Mouse (Mus musculus) heart, postnatal 4 days (tissue): ENCODE results near the gene Rbm26. TPM values are rescaled to one million over a fixed set of nuclear protein-coding genes. Genes with fewer than 3 reads are reported as not detected.

Experiments used
- DNase-seq: peaks from one replicate; pipeline ENCODE4 v3.0.0; 2021
- total RNA-seq, 2 experiments: library from RNA; stranded (reverse); gene quantifications; 2 replicates each; pipeline ENCODE4 v1.2.3; 2021

Gene Rbm26
- total RNA-seq, 2 experiments from 2014 or later = 35.6 to 38.0 TPM

GRCm38 (mm10) chr14:105085332-105085993 is 91.7 kb downstream of the Rbm26 start:
- no peak for DNase-seq

DNA sequence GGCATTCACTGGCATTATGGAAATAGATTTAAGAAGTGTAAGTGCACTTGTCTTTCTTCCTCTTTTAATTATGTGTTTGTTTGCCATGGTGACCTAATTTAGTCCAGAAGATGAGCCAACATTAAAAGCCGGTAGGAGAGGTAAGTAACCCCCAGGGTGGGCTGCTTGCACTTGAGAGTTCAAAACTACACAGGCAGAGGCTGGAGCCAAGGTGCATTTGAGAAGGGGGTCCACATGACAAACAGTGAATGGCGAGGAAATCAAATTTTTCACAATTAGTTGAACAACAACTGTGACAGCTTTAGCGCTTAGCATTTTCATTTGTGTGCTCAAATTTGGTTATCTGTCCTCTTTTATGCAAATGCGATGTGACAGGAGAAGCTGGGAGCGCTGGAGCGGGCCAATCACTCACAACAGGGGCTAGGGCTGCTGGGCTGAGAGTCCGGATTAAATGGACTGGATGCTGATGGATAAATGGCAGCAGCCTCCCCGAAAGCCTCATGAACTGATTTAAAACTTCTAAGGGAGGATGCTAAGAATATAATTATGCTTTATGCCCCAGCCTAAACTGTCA is 92.3 kb downstream of the Rbm26 start:
- no peak for DNase-seq

- no peak for DNase-seq
Measured at GRCm38 (mm10) chr14:105084106-105084505, 93.0 kb downstream of the Rbm26 start.

DNA sequence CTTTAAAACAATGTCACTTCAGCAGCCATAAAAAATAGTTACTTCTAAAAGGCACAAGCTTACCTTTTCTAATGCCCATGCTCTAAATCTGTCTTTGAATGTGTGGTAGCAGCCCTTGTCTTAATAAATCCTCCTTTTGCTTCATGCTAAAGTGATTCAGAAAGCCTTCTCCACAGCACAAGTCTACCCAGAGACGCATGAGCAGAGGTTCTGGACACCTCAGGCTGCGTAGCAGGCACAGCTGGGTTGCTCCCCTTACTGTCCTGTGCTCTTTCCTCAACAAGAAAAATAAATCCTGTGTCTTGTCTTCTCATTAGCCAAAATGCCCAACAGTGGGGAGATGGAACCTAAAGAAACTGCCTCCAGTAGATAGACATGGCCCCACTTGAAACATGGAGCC is 102.4 kb downstream of the Rbm26 start:
- DNase-seq = no peak

- DNase-seq = no peak
Measured at GRCm38 (mm10) chr14:105074376-105074775, 102.8 kb downstream of the Rbm26 start.

GRCm38 (mm10) chr14:105071010-105071509 is 106.1 kb downstream of the Rbm26 start:
- no peak for DNase-seq

GRCm38 (mm10) chr14:105070258-105071009 is 106.7 kb downstream of the Rbm26 start:
- DNase-seq = no peak

- no peak for DNase-seq
Measured at GRCm38 (mm10) chr14:105068060-105068459, 109.1 kb downstream of the Rbm26 start.

DNA sequence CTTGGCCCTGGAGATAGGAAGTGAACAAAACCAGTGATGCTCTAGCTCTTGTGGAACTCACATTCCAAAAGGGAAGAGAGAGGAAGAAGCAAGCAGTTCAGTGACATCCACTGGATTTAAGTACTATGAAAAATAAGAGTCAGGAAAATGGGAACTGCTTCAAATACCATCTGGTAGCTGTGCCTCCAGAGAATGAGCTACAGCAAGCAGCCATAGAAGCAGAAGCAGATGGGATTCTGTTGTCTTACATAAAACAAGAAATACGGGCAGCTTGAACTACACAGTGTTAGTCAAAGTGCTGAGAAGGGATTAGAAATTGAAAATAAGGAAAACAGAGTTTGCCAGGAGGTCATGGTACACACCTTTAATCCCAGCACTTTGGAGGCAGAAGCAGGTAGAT is 112.9 kb downstream of the Rbm26 start:
- no peak for DNase-seq

DNA sequence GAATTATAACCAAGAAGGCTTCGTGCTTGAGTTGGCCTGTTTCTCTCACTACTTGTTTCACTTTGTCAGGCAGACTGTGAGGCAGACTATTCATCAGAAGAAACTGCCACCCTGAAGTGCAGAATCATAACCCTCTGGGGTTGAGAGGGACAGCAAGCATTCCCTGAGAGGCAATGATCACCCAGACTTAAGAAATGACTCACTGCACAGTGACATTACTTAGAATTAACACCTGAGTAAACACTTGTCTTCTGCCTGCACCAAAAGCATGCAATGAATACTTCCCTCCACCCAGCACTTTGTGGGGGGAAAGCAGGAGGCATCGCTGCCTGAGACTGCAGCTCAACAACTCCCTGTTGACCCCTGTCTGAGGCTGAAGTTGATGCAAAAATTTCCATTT is 115.9 kb downstream of the Rbm26 start:
- no peak for DNase-seq

GRCm38 (mm10) chr14:105057934-105058333 is 119.2 kb downstream of the Rbm26 start:
- DNase-seq = no peak

Other genes with a start within 250 kb of the Rbm26 start
- 10 to 100 TPM; 33.9 to 35.4 TPM for gene Ndfip2, start 81.2 kb upstream of the Rbm26 start, total RNA-seq